Mouse (Mus musculus): ENCODE data around the gene Tac4. TPM values are rescaled to one million over a fixed set of nuclear protein-coding genes. Genes with fewer than 3 reads are reported as not detected.

Tac4 gene
- polyA plus RNA-seq, 1 experiment from 2014 or later: not detected

- Histone ChIP-seq H3K27me3 (ENCODE audit: control insufficient read depth, insufficient read depth, low read length) (peaks cover 15% of the 10 kb centered on the region; the same call in 1 of the 2 replicates), H3K4me2 (ENCODE audit: low read length) (no peak overlapping the region)
- 59% methylated on average over 5 of the region's 5 CpGs for WGBS
Measured at GRCm38 (mm10) chr11:95227467-95227866, 33.9 kb upstream of the Tac4 start.

GRCm38 (mm10) chr11:95231688-95232328 is 29.5 kb upstream of the Tac4 start:
- WGBS: 8% methylated on average over 24 of the region's 24 CpGs
- Histone ChIP-seq H3K27ac (replicated peaks; ENCODE audit: low read depth, low read length) (no peak overlapping the region), H3K9me3 (ENCODE audit: control insufficient read depth, low read length) (no peaks in the 10 kb centered on the region), H3K4me1 (ENCODE audit: control insufficient read depth, insufficient read depth, low read length) (peaks cover 4% of the 10 kb centered on the region; the same call in 1 of the 2 replicates), H3K4me3 (replicated peaks; ENCODE audit: low read depth, low read length) (no peak overlapping the region), H3K27me3 (ENCODE audit: control insufficient read depth, insufficient read depth, low read length) (no peaks in the 10 kb centered on the region), H3K36me3 (ENCODE audit: control insufficient read depth, insufficient read depth, low read length) (no peaks in the 10 kb centered on the region), H3K9ac (replicated peaks; ENCODE audit: low read length) (no peak overlapping the region), H3K4me2 (ENCODE audit: low read length) (peak overlapping the region; percentile 45)
- peak; percentile 81 for DNase-seq
- ATAC-seq (ENCODE audit: low FRiP score, low TSS enrichment): peak; percentile 40; the same call in 1 of the 2 replicates

More at GRCm38 (mm10) chr11:95227467-95227866, 33.9 kb upstream of the Tac4 start:
- no peak overlapping the region for H3K27ac ChIP-seq (replicated peaks; ENCODE audit: low read depth, low read length)
- no peak overlapping the region for H3K4me3 ChIP-seq (replicated peaks; ENCODE audit: low read depth, low read length)
- H3K9me3 ChIP-seq (ENCODE audit: control insufficient read depth, low read length): no peaks in the 10 kb centered on the region
- ATAC-seq (ENCODE audit: low FRiP score, low TSS enrichment) (no peak), DNase-seq (no peak)
- H3K36me3 ChIP-seq (ENCODE audit: control insufficient read depth, insufficient read depth, low read length): no peaks in the 10 kb centered on the region
- no peak overlapping the region for H3K9ac ChIP-seq (replicated peaks; ENCODE audit: low read length)
- H3K4me1 ChIP-seq (ENCODE audit: control insufficient read depth, insufficient read depth, low read length): peaks cover 12% of the 10 kb centered on the region

- H3K9ac ChIP-seq (replicated peaks; ENCODE audit: low read length): no peak overlapping the region
- no peaks in the 10 kb centered on the region for H3K9me3 ChIP-seq (ENCODE audit: control insufficient read depth, low read length)
- peaks cover 4% of the 10 kb centered on the region; the same call in 1 of the 2 replicates for H3K4me1 ChIP-seq (ENCODE audit: control insufficient read depth, insufficient read depth, low read length)
- no peak overlapping the region for H3K4me3 ChIP-seq (replicated peaks; ENCODE audit: low read depth, low read length)
- H3K4me2 ChIP-seq (ENCODE audit: low read length): no peak overlapping the region
- DNase-seq (no peak), ATAC-seq (ENCODE audit: low FRiP score, low TSS enrichment) (no peak)
- H3K27ac ChIP-seq (replicated peaks; ENCODE audit: low read depth, low read length): no peak overlapping the region
- no peaks in the 10 kb centered on the region for H3K27me3 ChIP-seq (ENCODE audit: control insufficient read depth, insufficient read depth, low read length)
- 40% methylated on average over 6 of the region's 6 CpGs for WGBS
- no peaks in the 10 kb centered on the region for H3K36me3 ChIP-seq (ENCODE audit: control insufficient read depth, insufficient read depth, low read length)
Measured at GRCm38 (mm10) chr11:95232329-95232696, 29.0 kb upstream of the Tac4 start.

GRCm38 (mm10) chr11:95238477-95238876 is 22.9 kb upstream of the Tac4 start:
- no peak overlapping the region for H3K27ac ChIP-seq (replicated peaks; ENCODE audit: low read depth, low read length)
- ATAC-seq (ENCODE audit: low FRiP score, low TSS enrichment) (no peak), DNase-seq (no peak)
- H3K27me3 ChIP-seq (ENCODE audit: control insufficient read depth, insufficient read depth, low read length): no peaks in the 10 kb centered on the region
- H3K4me1 ChIP-seq (ENCODE audit: control insufficient read depth, insufficient read depth, low read length): no peaks in the 10 kb centered on the region
- H3K4me2 ChIP-seq (ENCODE audit: low read length): no peak overlapping the region
- H3K9me3 ChIP-seq (ENCODE audit: control insufficient read depth, low read length): no peaks in the 10 kb centered on the region
- no peaks in the 10 kb centered on the region for H3K36me3 ChIP-seq (ENCODE audit: control insufficient read depth, insufficient read depth, low read length)
- H3K9ac ChIP-seq (replicated peaks; ENCODE audit: low read length): no peak overlapping the region
- H3K4me3 ChIP-seq (replicated peaks; ENCODE audit: low read depth, low read length): no peak overlapping the region
- WGBS: 82% methylated on average over 6 of the region's 6 CpGs

GRCm38 (mm10) chr11:95242653-95243052 is 18.7 kb upstream of the Tac4 start:
- ATAC-seq (ENCODE audit: low FRiP score, low TSS enrichment) (no peak), DNase-seq (no peak)
- Histone ChIP-seq H3K27me3 (ENCODE audit: control insufficient read depth, insufficient read depth, low read length) (no peaks in the 10 kb centered on the region), H3K27ac (replicated peaks; ENCODE audit: low read depth, low read length) (no peak overlapping the region), H3K4me1 (ENCODE audit: control insufficient read depth, insufficient read depth, low read length) (peaks cover 5% of the 10 kb centered on the region; the same call in 1 of the 2 replicates), H3K36me3 (ENCODE audit: control insufficient read depth, insufficient read depth, low read length) (no peaks in the 10 kb centered on the region), H3K4me2 (ENCODE audit: low read length) (no peak overlapping the region), H3K9me3 (ENCODE audit: control insufficient read depth, low read length) (no peaks in the 10 kb centered on the region), H3K9ac (replicated peaks; ENCODE audit: low read length) (no peak overlapping the region), H3K4me3 (replicated peaks; ENCODE audit: low read depth, low read length) (no peak overlapping the region)
- WGBS: 62% methylated on average over 6 of the region's 6 CpGs

- ATAC-seq (ENCODE audit: low FRiP score, low TSS enrichment): no peak
- peaks cover 5% of the 10 kb centered on the region; the same call in 1 of the 2 replicates for H3K4me1 ChIP-seq (ENCODE audit: control insufficient read depth, insufficient read depth, low read length)
Measured at GRCm38 (mm10) chr11:95245456-95245855, 15.9 kb upstream of the Tac4 start.

GRCm38 (mm10) chr11:95247065-95247464 is 14.3 kb upstream of the Tac4 start:
- Histone ChIP-seq H3K4me2 (ENCODE audit: low read length) (no peak overlapping the region), H3K9ac (replicated peaks; ENCODE audit: low read length) (0 out of 2 replicates have a peak overlapping the region, but pooled peaks have one; percentile 9), H3K4me1 (ENCODE audit: control insufficient read depth, insufficient read depth, low read length) (peaks cover 5% of the 10 kb centered on the region; the same call in 1 of the 2 replicates), H3K27ac (replicated peaks; ENCODE audit: low read depth, low read length) (no peak overlapping the region; the same call in 1 of the 2 replicates), H3K4me3 (replicated peaks; ENCODE audit: low read depth, low read length) (no peak overlapping the region), H3K9me3 (ENCODE audit: control insufficient read depth, low read length) (no peaks in the 10 kb centered on the region), H3K27me3 (ENCODE audit: control insufficient read depth, insufficient read depth, low read length) (no peaks in the 10 kb centered on the region), H3K36me3 (ENCODE audit: control insufficient read depth, insufficient read depth, low read length) (no peaks in the 10 kb centered on the region)
- ATAC-seq (ENCODE audit: low FRiP score, low TSS enrichment) (no peak), DNase-seq (peak; percentile 44)
- WGBS: 18% methylated on average over 14 of the region's 14 CpGs

More at GRCm38 (mm10) chr11:95245456-95245855, 15.9 kb upstream of the Tac4 start:
- no peaks in the 10 kb centered on the region for H3K27me3 ChIP-seq (ENCODE audit: control insufficient read depth, insufficient read depth, low read length)
- 76% methylated on average over 7 of the region's 7 CpGs for WGBS
- H3K4me2 ChIP-seq (ENCODE audit: low read length): no peak overlapping the region
- H3K36me3 ChIP-seq (ENCODE audit: control insufficient read depth, insufficient read depth, low read length): no peaks in the 10 kb centered on the region
- H3K9ac ChIP-seq (replicated peaks; ENCODE audit: low read length): no peak overlapping the region
- no peaks in the 10 kb centered on the region for H3K9me3 ChIP-seq (ENCODE audit: control insufficient read depth, low read length)
- H3K27ac ChIP-seq (replicated peaks; ENCODE audit: low read depth, low read length): no peak overlapping the region
- no peak for DNase-seq
- H3K4me3 ChIP-seq (replicated peaks; ENCODE audit: low read depth, low read length): no peak overlapping the region

- Histone ChIP-seq H3K9me3 (ENCODE audit: control insufficient read depth, low read length) (no peaks in the 10 kb centered on the region), H3K4me3 (replicated peaks; ENCODE audit: low read depth, low read length) (no peak overlapping the region), H3K9ac (replicated peaks; ENCODE audit: low read length) (no peak overlapping the region), H3K4me2 (ENCODE audit: low read length) (no peak overlapping the region), H3K27ac (replicated peaks; ENCODE audit: low read depth, low read length) (no peak overlapping the region), H3K36me3 (ENCODE audit: control insufficient read depth, insufficient read depth, low read length) (no peaks in the 10 kb centered on the region), H3K4me1 (ENCODE audit: control insufficient read depth, insufficient read depth, low read length) (peaks cover 5% of the 10 kb centered on the region; the same call in 1 of the 2 replicates), H3K27me3 (ENCODE audit: control insufficient read depth, insufficient read depth, low read length) (no peaks in the 10 kb centered on the region)
- DNase-seq: no peak
- ATAC-seq (ENCODE audit: low FRiP score, low TSS enrichment): no peak
- WGBS: 48% methylated on average over 10 of the region's 10 CpGs
Measured at GRCm38 (mm10) chr11:95250110-95250509, 11.2 kb upstream of the Tac4 start.

- Histone ChIP-seq H3K9ac (replicated peaks; ENCODE audit: low read length) (no peak overlapping the region), H3K4me3 (replicated peaks; ENCODE audit: low read depth, low read length) (no peak overlapping the region), H3K4me1 (ENCODE audit: control insufficient read depth, insufficient read depth, low read length) (peaks cover 5% of the 10 kb centered on the region; the same call in 1 of the 2 replicates), H3K36me3 (ENCODE audit: control insufficient read depth, insufficient read depth, low read length) (no peaks in the 10 kb centered on the region), H3K27me3 (ENCODE audit: control insufficient read depth, insufficient read depth, low read length) (no peaks in the 10 kb centered on the region), H3K4me2 (ENCODE audit: low read length) (no peak overlapping the region), H3K27ac (replicated peaks; ENCODE audit: low read depth, low read length) (no peak overlapping the region), H3K9me3 (ENCODE audit: control insufficient read depth, low read length) (no peaks in the 10 kb centered on the region)
- ATAC-seq (ENCODE audit: low FRiP score, low TSS enrichment): no peak
- peak; percentile 90 for DNase-seq
- 3% methylated on average over 11 of the region's 11 CpGs for WGBS
Measured at GRCm38 (mm10) chr11:95251295-95251694, 10.0 kb upstream of the Tac4 start.

Measured in midbrain, embryonic 14.5 days (tissue).